Mouse (Mus musculus) lung, postnatal 0 days (tissue): ENCODE results near the gene Gm9732.
"Not testable (repeated sequence)": the region's sequence is repeated elsewhere in the genome, so short reads cannot be mapped to it uniquely, and the experiment has no call there.

Experiments used
- CTCF ChIP-seq: IDR thresholded peaks from 2 replicates; pipeline ENCODE4 v1.5.1; 2016; ENCODE audit warnings: antibody characterized with exemption, mild to moderate bottlenecking
- EP300 ChIP-seq: IDR thresholded peaks from 2 replicates; pipeline ENCODE4 v1.6.1; 2016; ENCODE audit warnings: antibody characterized with exemption, mild to moderate bottlenecking, control low read depth

GRCm38 (mm10) chr14:43337646-43338045 is 62.8 kb downstream of the Gm9732 start:
- not testable (repeated sequence) for TF ChIP-seq CTCF, EP300
